Comparison of ENCODE assay signal across 10 mouse cellular contexts in the genomic region with DNA sequence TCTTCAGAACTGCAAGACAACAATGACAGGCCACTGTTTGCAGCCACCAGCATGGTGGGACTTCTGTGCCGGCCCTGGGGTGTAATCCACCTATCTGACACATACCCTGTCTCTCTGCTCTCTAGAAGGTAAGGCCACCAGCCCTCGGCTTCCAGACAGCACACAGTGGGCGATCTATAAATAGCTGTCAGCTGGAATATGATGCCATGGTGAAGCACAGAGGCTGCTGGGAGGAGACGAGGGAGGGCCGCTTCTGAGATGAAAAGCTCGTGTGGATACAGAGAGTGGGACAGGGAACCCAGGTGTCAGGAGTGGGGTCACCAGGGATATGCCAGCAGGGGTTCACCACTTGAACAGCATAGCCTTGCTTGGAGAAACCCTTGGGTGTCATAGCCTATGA.
DNase-seq lines count a peak whose midpoint lies in the region; ATAC-seq lines count a peak whose summit lies in the region.
"Had no signal": no experiment of that assay in that cellular context is flagged by ENCODE, and none has a peak within 500 bp of the region (broad histone marks: within the 10 kb centered on the region; RNA-seq: fewer than 3 reads in every experiment).

No protein-coding gene starts in this region.

- H3K4me3 ChIP-seq in hindbrain, embryonic 12.5 days: no peak overlapping the region
- no peak overlapping the region for H3K4me3 ChIP-seq in embryonic facial prominence, embryonic 10.5 days
- H3K4me3 ChIP-seq: lung, embryonic 15.5 days had no signal

- DNase-seq in left cerebral cortex, postnatal 14 days (ENCODE audit: low spot score in 2 of 2): peak; percentile 58 to 79
- no peak for DNase-seq in left cerebral cortex, adult 11 months (ENCODE audit: low spot score)
- peak; percentile 73 to 81 for DNase-seq in frontal cortex, postnatal 36 days (ENCODE audit: low spot score in 2 of 2)
- peak; percentile 51 to 71 for DNase-seq in right cerebral cortex, postnatal 10 days (ENCODE audit: low spot score in 2 of 2)
- no peak for DNase-seq in thymus, adult 18-20 months
- DNase-seq in embryonic facial prominence, embryonic 10.5 days (ENCODE audit: low spot score): no peak
- DNase-seq: kidney, postnatal 36 days had no signal

- 0 out of 2 replicates have a peak overlapping the region, but pooled peaks have one; percentile 13 for H3K27ac ChIP-seq in hindbrain, embryonic 12.5 days
- no peak overlapping the region; the same call in 1 of the 2 replicates for H3K27ac ChIP-seq in embryonic facial prominence, embryonic 10.5 days (replicated peaks)
- H3K27ac ChIP-seq: lung, embryonic 15.5 days had no signal

- intact Hi-C loops in left cerebral cortex, postnatal 14 days (cut with DNase I): loop anchor here (5.0 to 10.0 kb wide), 2 partner anchors 34 to 113 kb away; no protein-coding TSS in a partner anchor

- no peaks in the 10 kb centered on the region for H3K9me3 ChIP-seq in hindbrain, embryonic 12.5 days (replicated peaks)
- H3K9me3 ChIP-seq in embryonic facial prominence, embryonic 10.5 days: no peaks in the 10 kb centered on the region
- H3K9me3 ChIP-seq: lung, embryonic 15.5 days had no signal

- no peaks in the 10 kb centered on the region for H3K27me3 ChIP-seq in hindbrain, embryonic 12.5 days
- no peaks in the 10 kb centered on the region for H3K27me3 ChIP-seq in embryonic facial prominence, embryonic 10.5 days (replicated peaks; ENCODE audit: low read depth, poor library complexity, severe bottlenecking)
- H3K27me3 ChIP-seq: lung, embryonic 15.5 days had no signal

- no peak for ATAC-seq in hindbrain, embryonic 12.5 days (ENCODE audit: low FRiP score)
- no peak for ATAC-seq in cerebellum, adult (ENCODE audit: insufficient number of reproducible peaks, low FRiP score, low TSS enrichment)

- H3K4me2 ChIP-seq in hindbrain, embryonic 12.5 days (replicated peaks): no peak overlapping the region
- H3K4me2 ChIP-seq: lung, embryonic 15.5 days had no signal

- H3K9ac ChIP-seq in hindbrain, embryonic 12.5 days: no peak overlapping the region
- H3K9ac ChIP-seq: lung, embryonic 15.5 days had no signal

- peaks cover 52% of the 10 kb centered on the region for H3K4me1 ChIP-seq in hindbrain, embryonic 12.5 days
- peaks cover 42% of the 10 kb centered on the region for H3K4me1 ChIP-seq in embryonic facial prominence, embryonic 10.5 days

- 66% methylated on average over 6 of the region's 6 CpGs for WGBS in hindbrain, embryonic 12.5 days
- WGBS in embryonic facial prominence, embryonic 10.5 days: 68% methylated on average over 6 of the region's 6 CpGs

- H3K36me3 ChIP-seq in hindbrain, embryonic 12.5 days: no peaks in the 10 kb centered on the region
- no peaks in the 10 kb centered on the region for H3K36me3 ChIP-seq in embryonic facial prominence, embryonic 10.5 days (replicated peaks)
- H3K36me3 ChIP-seq: lung, embryonic 15.5 days had no signal

Comparison
In these comparisons a context has a peak if more than half of its experiments do, and no peak if none do; other contexts are left out.
1. DNase-seq: peak in left cerebral cortex, postnatal 14 days (2 of 2), frontal cortex, postnatal 36 days (2 of 2) and right cerebral cortex, postnatal 10 days (2 of 2); none in left cerebral cortex, adult 11 months (single experiment), thymus, adult 18-20 months (0 of 2) and embryonic facial prominence, embryonic 10.5 days (single experiment).